Mouse (Mus musculus): Measurements from ENCODE around the gene Tnnt2. TPM values are rescaled to one million over a fixed set of nuclear protein-coding genes. Genes with fewer than 3 reads are reported as not detected.

Tnnt2 gene
- polyA plus RNA-seq, 1 experiment from 2014 or later = 0.46 TPM

DNA sequence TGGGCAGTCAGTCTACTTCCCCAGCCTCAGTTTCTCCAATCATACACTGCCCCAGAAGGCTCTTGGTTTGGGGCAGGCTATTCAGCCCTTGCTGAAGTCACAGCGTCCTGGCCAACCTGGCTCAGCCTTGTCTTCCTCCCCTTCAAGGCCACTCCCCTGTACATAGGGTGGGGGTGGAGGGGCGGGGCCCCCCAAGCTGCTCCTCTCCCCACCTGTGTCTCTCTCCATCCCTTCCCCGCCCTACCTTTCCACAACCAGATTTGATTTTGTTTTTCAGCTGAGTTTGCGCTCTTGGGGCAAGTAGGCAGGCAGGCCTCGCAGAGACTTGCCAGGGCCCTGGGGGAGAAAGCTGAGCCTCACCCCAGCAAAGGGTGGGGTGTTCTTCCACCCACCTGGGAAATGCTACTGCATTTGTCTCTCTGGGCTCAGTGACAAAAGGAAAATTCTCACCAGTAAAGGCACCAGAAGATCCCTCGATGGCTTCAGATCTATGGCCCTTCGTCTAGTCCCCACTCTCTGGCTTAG, 63.9 kb downstream of the Tnnt2 start:
- Histone ChIP-seq H3K9ac (ENCODE audit: low read depth, low read length) (no peak overlapping the region), H3K27ac (ENCODE audit: low read length) (no peak overlapping the region), H3K36me3 (ENCODE audit: control insufficient read depth, insufficient read depth, low read length) (no peaks in the 10 kb centered on the region), H3K9me3 (replicated peaks; ENCODE audit: control insufficient read depth, low read length, poor library complexity, severe bottlenecking) (no peaks in the 10 kb centered on the region), H3K27me3 (ENCODE audit: control insufficient read depth, insufficient read depth, low read depth, low read length) (no peaks in the 10 kb centered on the region), H3K4me1 (ENCODE audit: control insufficient read depth, insufficient read depth, low read length) (no peaks in the 10 kb centered on the region), H3K4me2 (ENCODE audit: low read length) (no peak overlapping the region), H3K4me3 (ENCODE audit: low read depth, low read length) (no peak overlapping the region)
- WGBS = 73% methylated on average over 7 of the region's 7 CpGs
- no peak for ATAC-seq

Other genes with a start within 250 kb of the Tnnt2 start
- 53.9 and 57.1 TPM in 2 replicates for gene Nav1, start 229.1 kb upstream of the Tnnt2 start, polyA plus RNA-seq (2015; fragmentation: Nextera tagmentation; extraction: Ambion mirVana)
- 11.4 and 13.1 TPM in 2 replicates for gene Csrp1, start 116.3 kb upstream of the Tnnt2 start, polyA plus RNA-seq (2015; fragmentation: Nextera tagmentation; extraction: Ambion mirVana)
- 26.6 and 33.0 TPM in 2 replicates for gene Phlda3, start 70.2 kb upstream of the Tnnt2 start, polyA plus RNA-seq (2015; fragmentation: Nextera tagmentation; extraction: Ambion mirVana)
- gene Tnni1, start 56.9 kb upstream of the Tnnt2 start, polyA plus RNA-seq (2015; fragmentation: Nextera tagmentation; extraction: Ambion mirVana) = 0.35 and 1.1 TPM in 2 replicates
- gene Lad1, start 17.8 kb upstream of the Tnnt2 start, polyA plus RNA-seq (2015; fragmentation: Nextera tagmentation; extraction: Ambion mirVana) = 0.95 and 1.3 TPM in 2 replicates
- gene Pkp1, start 82.9 kb downstream of the Tnnt2 start, polyA plus RNA-seq (2015; fragmentation: Nextera tagmentation; extraction: Ambion mirVana) = 0.06 TPM in 1 of 2 replicates, not detected in the other
- gene Igfn1, start 170.0 kb downstream of the Tnnt2 start, polyA plus RNA-seq (2015; fragmentation: Nextera tagmentation; extraction: Ambion mirVana) = 0.11 TPM in 1 of 2 replicates, not detected in the other
- gene Tmem9, start 171.8 kb downstream of the Tnnt2 start, polyA plus RNA-seq (2015; fragmentation: Nextera tagmentation; extraction: Ambion mirVana) = 147 and 169 TPM in 2 replicates
- gene Ascl5, start 214.4 kb downstream of the Tnnt2 start, polyA plus RNA-seq (2015; fragmentation: Nextera tagmentation; extraction: Ambion mirVana) = not detected in 2 replicates
- 0.39 and 1.3 TPM in 2 replicates for gene Cacna1s, start 216.4 kb downstream of the Tnnt2 start, polyA plus RNA-seq (2015; fragmentation: Nextera tagmentation; extraction: Ambion mirVana)